Mouse (Mus musculus): ENCODE measurements at regions not wholly inside any gene's neighbourhood (a gene's known extent, or its start where the extent isn't known, plus 50 kb on each side); places are given as distances from the start of the nearest gene placed in this dataset.

DNA sequence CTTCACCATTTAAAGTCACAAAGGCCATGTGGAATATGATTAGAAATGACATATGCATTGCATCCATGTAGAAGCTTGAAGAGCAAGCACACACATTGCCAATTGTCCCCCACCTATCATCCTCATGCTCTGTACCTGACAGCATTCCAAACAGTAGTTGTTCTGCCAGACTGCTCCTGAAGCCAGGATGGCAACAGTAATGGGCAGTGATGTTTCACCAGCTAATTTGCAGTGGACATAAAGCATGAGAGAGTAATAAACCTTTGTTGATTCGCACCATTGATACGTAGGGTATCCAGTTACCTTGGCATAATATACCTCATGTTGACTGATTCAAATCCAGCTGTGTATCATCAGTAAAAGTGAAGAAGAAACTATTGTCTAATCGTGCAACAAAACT, 606.5 kb upstream of the Celf2 start:
- no peak overlapping the region for H3K4me3 ChIP-seq (ENCODE audit: low read depth, low read length)
- no peaks in the 10 kb centered on the region for H3K9me3 ChIP-seq (ENCODE audit: control insufficient read depth, low read length)
- H3K4me2 ChIP-seq (ENCODE audit: low read depth, severe bottlenecking), result no peak overlapping the region
- no peak for DNase-seq (ENCODE audit: low spot score)
- 85% methylated on average over 3 of the region's 3 CpGs for WGBS
- ATAC-seq (ENCODE audit: insufficient number of reproducible peaks, low FRiP score, low TSS enrichment, low read depth), result no peak
- no peak overlapping the region for H3K27ac ChIP-seq (replicated peaks; ENCODE audit: low read depth, low read length)
- H3K4me1 ChIP-seq (ENCODE audit: control insufficient read depth, insufficient read depth, low read length), result no peaks in the 10 kb centered on the region
- no peaks in the 10 kb centered on the region for H3K27me3 ChIP-seq (ENCODE audit: control insufficient read depth, insufficient read depth, low read length)
- no peaks in the 10 kb centered on the region for H3K36me3 ChIP-seq (ENCODE audit: control insufficient read depth, insufficient read depth, low read length)
- H3K9ac ChIP-seq (ENCODE audit: low read length), result no peak overlapping the region

DNA sequence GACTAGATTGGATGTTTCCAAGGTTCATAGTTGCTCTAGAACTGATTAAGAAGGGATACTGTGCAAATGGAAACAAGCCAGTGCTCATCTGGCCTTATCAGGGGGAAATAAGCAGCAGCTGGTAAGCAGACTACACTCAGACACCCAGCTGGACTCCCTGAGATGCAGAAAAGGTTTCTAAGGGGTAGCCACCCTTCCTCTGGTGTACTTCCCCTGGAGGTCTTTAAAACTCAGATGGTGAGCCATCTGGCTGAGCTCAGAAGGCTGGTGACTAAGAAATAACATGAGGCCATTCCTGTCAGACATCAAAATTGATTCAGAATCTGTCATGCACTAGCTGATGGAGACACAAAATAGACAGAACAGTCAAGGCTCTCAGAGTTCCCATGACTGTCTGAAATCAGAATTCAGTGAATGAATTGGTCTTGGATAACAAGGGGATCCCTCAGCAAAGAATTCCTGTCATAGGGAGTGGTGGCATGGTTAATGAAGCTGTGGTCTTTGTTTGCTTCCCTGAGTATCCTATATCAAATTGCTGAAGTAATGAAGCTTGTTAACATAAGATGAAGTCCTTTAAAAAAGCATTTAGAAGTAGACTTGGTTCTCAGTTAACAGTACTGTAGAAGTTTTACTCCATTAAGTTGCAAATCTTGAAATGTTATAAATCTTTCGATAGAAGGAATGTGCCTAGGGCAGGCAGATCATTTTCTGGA, 603.2 kb upstream of the Celf2 start:
- Histone ChIP-seq H3K36me3 (ENCODE audit: control insufficient read depth, insufficient read depth, low read length) (no peaks in the 10 kb centered on the region), H3K9me3 (ENCODE audit: control insufficient read depth, low read length) (no peaks in the 10 kb centered on the region), H3K4me2 (ENCODE audit: low read depth, severe bottlenecking) (no peak overlapping the region), H3K27me3 (ENCODE audit: control insufficient read depth, insufficient read depth, low read length) (no peaks in the 10 kb centered on the region), H3K27ac (replicated peaks; ENCODE audit: low read depth, low read length) (no peak overlapping the region), H3K4me1 (ENCODE audit: control insufficient read depth, insufficient read depth, low read length) (no peaks in the 10 kb centered on the region), H3K4me3 (ENCODE audit: low read depth, low read length) (no peak overlapping the region), H3K9ac (ENCODE audit: low read length) (no peak overlapping the region)
- DNase-seq (ENCODE audit: low spot score) (no peak), ATAC-seq (ENCODE audit: insufficient number of reproducible peaks, low FRiP score, low TSS enrichment, low read depth) (no peak)
- WGBS, result 73% methylated on average over 1 of the region's 1 CpGs

DNA sequence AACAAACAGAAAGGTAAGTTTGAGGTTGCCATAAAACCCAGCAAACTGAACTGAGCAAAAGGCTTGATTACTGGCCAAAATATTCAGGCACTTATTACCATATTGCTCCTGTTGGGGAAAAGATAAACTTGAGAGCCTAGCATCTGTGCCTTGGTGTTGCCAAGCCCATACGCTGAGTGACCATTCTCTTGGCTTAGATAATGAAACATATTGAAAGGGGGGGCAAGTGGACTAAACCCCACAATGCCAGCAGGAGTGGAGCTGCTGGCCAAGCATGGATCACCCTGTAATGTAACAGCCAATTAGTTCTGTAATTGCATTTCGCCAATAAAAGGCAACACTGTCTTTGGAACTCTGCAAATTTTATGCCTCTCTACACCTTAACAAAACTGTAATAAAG, 584.8 kb upstream of the Celf2 start:
- 83% methylated on average over 2 of the region's 2 CpGs for WGBS
- H3K36me3 ChIP-seq (ENCODE audit: control insufficient read depth, insufficient read depth, low read length), result no peaks in the 10 kb centered on the region
- H3K9me3 ChIP-seq (ENCODE audit: control insufficient read depth, low read length), result no peaks in the 10 kb centered on the region
- no peak overlapping the region for H3K27ac ChIP-seq (replicated peaks; ENCODE audit: low read depth, low read length)
- no peak overlapping the region for H3K4me3 ChIP-seq (ENCODE audit: low read depth, low read length)
- H3K4me1 ChIP-seq (ENCODE audit: control insufficient read depth, insufficient read depth, low read length), result no peaks in the 10 kb centered on the region
- ATAC-seq (ENCODE audit: insufficient number of reproducible peaks, low FRiP score, low TSS enrichment, low read depth) (no peak), DNase-seq (ENCODE audit: low spot score) (no peak)
- no peak overlapping the region for H3K4me2 ChIP-seq (ENCODE audit: low read depth, severe bottlenecking)
- H3K9ac ChIP-seq (ENCODE audit: low read length), result no peak overlapping the region
- H3K27me3 ChIP-seq (ENCODE audit: control insufficient read depth, insufficient read depth, low read length), result no peaks in the 10 kb centered on the region

DNA sequence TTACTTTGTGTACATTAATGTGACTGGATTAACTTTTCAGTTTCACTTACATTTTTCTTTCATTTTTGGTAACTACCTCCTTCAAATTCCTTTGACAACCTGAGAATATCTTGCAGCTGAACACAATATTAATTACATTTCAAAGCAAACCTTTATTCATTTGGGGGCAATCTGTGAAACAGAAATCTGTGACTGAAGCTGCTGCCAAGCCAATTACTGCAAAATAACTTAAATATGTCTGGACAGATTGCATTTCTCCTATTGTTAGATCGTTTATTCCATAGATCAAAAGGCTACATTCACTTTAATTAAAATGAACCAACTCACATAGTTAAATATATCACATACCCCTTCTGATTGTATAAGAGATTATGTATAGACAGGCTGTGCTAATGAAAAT, 558.5 kb upstream of the Celf2 start:
- Histone ChIP-seq H3K9me3 (ENCODE audit: control insufficient read depth, low read length) (no peaks in the 10 kb centered on the region), H3K9ac (ENCODE audit: low read length) (no peak overlapping the region), H3K36me3 (ENCODE audit: control insufficient read depth, insufficient read depth, low read length) (no peaks in the 10 kb centered on the region), H3K27me3 (ENCODE audit: control insufficient read depth, insufficient read depth, low read length) (no peaks in the 10 kb centered on the region), H3K4me1 (ENCODE audit: control insufficient read depth, insufficient read depth, low read length) (no peaks in the 10 kb centered on the region), H3K4me2 (ENCODE audit: low read depth, severe bottlenecking) (no peak overlapping the region), H3K27ac (replicated peaks; ENCODE audit: low read depth, low read length) (no peak overlapping the region), H3K4me3 (ENCODE audit: low read depth, low read length) (no peak overlapping the region)
- DNase-seq (ENCODE audit: low spot score) (no peak), ATAC-seq (ENCODE audit: insufficient number of reproducible peaks, low FRiP score, low TSS enrichment, low read depth) (no peak)
- 78% methylated on average over 1 of the region's 1 CpGs for WGBS

DNA sequence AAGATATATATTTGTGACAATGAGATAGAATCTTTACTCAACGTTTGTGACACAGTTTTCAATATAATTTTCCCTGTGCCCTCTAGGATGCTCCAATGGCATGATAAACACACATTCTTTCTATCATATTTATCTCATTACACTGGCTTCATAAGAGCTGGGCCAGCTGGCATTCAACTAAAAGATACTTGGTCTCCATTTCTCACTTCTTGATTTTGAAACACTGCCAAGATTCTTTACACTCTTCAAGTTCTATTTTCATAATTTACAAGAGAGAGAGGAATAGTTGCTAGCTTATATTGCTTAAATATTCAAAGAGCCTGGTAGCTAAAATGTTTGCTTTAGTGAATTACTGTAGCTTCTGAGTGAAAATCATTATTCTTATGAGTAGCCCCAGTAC, 552.3 kb upstream of the Celf2 start:
- Histone ChIP-seq H3K27ac (replicated peaks; ENCODE audit: low read depth, low read length) (no peak overlapping the region), H3K4me1 (ENCODE audit: control insufficient read depth, insufficient read depth, low read length) (no peaks in the 10 kb centered on the region), H3K27me3 (ENCODE audit: control insufficient read depth, insufficient read depth, low read length) (no peaks in the 10 kb centered on the region), H3K9ac (ENCODE audit: low read length) (no peak overlapping the region), H3K4me3 (ENCODE audit: low read depth, low read length) (no peak overlapping the region), H3K4me2 (ENCODE audit: low read depth, severe bottlenecking) (no peak overlapping the region), H3K36me3 (ENCODE audit: control insufficient read depth, insufficient read depth, low read length) (no peaks in the 10 kb centered on the region), H3K9me3 (ENCODE audit: control insufficient read depth, low read length) (no peaks in the 10 kb centered on the region)
- ATAC-seq (ENCODE audit: insufficient number of reproducible peaks, low FRiP score, low TSS enrichment, low read depth) (no peak), DNase-seq (ENCODE audit: low spot score) (no peak)
- whole genome bisulfite sequencing, result 57% methylated on average over 1 of the region's 1 CpGs

DNA sequence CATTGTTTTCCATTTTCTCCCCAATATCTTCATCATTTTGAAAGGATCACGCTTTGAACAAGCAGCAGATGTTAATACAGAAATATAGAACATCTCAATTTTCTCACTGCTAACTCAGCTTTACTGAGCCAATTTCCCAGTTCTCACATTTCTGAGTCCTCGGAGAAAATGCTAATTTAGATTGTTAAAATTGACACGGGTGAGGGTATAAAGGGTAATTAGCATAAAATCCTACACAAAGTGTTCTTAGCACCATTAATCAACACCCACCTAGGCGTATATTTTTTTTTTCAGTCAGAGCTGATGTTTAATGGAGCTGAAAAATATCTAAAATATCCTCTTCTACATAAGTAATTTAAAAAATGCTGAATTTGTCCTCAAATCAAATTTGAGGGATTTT, 519.8 kb upstream of the Celf2 start:
- WGBS, result 67% methylated on average over 4 of the region's 4 CpGs
- Histone ChIP-seq H3K27me3 (ENCODE audit: control insufficient read depth, insufficient read depth, low read length) (no peaks in the 10 kb centered on the region), H3K36me3 (ENCODE audit: control insufficient read depth, insufficient read depth, low read length) (no peaks in the 10 kb centered on the region), H3K4me2 (ENCODE audit: low read depth, severe bottlenecking) (no peak overlapping the region), H3K4me1 (ENCODE audit: control insufficient read depth, insufficient read depth, low read length) (no peaks in the 10 kb centered on the region), H3K9me3 (ENCODE audit: control insufficient read depth, low read length) (no peaks in the 10 kb centered on the region), H3K4me3 (ENCODE audit: low read depth, low read length) (no peak overlapping the region), H3K9ac (ENCODE audit: low read length) (no peak overlapping the region), H3K27ac (replicated peaks; ENCODE audit: low read depth, low read length) (no peak overlapping the region)
- ATAC-seq (ENCODE audit: insufficient number of reproducible peaks, low FRiP score, low TSS enrichment, low read depth), result no peak
- no peak for DNase-seq (ENCODE audit: low spot score)

DNA sequence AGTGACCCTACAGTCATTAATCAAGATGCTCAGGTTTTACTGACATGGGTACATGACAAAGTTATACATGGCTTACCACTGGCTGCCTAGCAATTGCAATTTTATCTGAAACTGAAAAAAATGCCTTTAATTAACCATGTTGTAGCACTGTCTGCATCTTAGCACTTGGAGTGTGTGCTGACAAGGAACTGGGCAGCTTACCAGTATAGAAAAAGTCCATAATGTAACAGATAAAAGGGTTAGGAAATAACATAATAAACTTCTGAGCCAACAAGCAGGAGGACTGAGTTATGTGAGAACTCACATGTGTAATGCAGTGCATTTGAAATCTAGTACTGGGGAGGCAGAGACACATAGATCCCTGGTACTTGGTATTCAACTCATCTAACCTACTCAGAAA, 518.2 kb upstream of the Celf2 start:
- H3K4me1 ChIP-seq (ENCODE audit: control insufficient read depth, insufficient read depth, low read length), result no peaks in the 10 kb centered on the region
- no peak overlapping the region for H3K27ac ChIP-seq (replicated peaks; ENCODE audit: low read depth, low read length)
- H3K4me3 ChIP-seq (ENCODE audit: low read depth, low read length), result no peak overlapping the region
- ATAC-seq (ENCODE audit: insufficient number of reproducible peaks, low FRiP score, low TSS enrichment, low read depth) (no peak), DNase-seq (ENCODE audit: low spot score) (no peak)
- no peaks in the 10 kb centered on the region for H3K27me3 ChIP-seq (ENCODE audit: control insufficient read depth, insufficient read depth, low read length)
- no peak overlapping the region for H3K4me2 ChIP-seq (ENCODE audit: low read depth, severe bottlenecking)
- no peaks in the 10 kb centered on the region for H3K36me3 ChIP-seq (ENCODE audit: control insufficient read depth, insufficient read depth, low read length)
- H3K9ac ChIP-seq (ENCODE audit: low read length), result no peak overlapping the region
- H3K9me3 ChIP-seq (ENCODE audit: control insufficient read depth, low read length), result no peaks in the 10 kb centered on the region

DNA sequence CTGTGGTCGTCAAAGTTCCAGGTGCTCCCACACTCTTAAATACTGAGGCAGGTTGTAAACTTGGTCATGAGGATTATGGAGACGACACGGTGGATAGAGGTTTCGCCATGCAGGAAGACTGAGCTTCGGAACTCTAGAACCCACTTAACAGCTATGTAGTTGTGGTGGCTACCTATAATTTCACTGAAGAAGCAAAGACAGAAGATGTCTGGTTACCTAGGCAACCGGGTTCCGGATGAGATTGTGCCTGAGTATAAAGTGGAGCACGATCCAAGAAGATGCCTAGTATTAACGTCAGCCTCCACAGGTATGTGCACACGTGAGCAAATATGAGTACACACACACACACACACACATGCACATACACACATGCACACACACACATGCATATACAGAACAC, 517.3 kb upstream of the Celf2 start:
- H3K27ac ChIP-seq (replicated peaks; ENCODE audit: low read depth, low read length), result no peak overlapping the region
- WGBS, result 82% methylated on average over 10 of the region's 10 CpGs
- H3K4me1 ChIP-seq (ENCODE audit: control insufficient read depth, insufficient read depth, low read length), result no peaks in the 10 kb centered on the region
- ATAC-seq (ENCODE audit: insufficient number of reproducible peaks, low FRiP score, low TSS enrichment, low read depth) (no peak), DNase-seq (ENCODE audit: low spot score) (no peak)
- no peaks in the 10 kb centered on the region for H3K27me3 ChIP-seq (ENCODE audit: control insufficient read depth, insufficient read depth, low read length)
- no peak overlapping the region for H3K4me3 ChIP-seq (ENCODE audit: low read depth, low read length)
- no peaks in the 10 kb centered on the region for H3K9me3 ChIP-seq (ENCODE audit: control insufficient read depth, low read length)
- no peaks in the 10 kb centered on the region for H3K36me3 ChIP-seq (ENCODE audit: control insufficient read depth, insufficient read depth, low read length)
- no peak overlapping the region for H3K4me2 ChIP-seq (ENCODE audit: low read depth, severe bottlenecking)
- H3K9ac ChIP-seq (ENCODE audit: low read length), result no peak overlapping the region

DNA sequence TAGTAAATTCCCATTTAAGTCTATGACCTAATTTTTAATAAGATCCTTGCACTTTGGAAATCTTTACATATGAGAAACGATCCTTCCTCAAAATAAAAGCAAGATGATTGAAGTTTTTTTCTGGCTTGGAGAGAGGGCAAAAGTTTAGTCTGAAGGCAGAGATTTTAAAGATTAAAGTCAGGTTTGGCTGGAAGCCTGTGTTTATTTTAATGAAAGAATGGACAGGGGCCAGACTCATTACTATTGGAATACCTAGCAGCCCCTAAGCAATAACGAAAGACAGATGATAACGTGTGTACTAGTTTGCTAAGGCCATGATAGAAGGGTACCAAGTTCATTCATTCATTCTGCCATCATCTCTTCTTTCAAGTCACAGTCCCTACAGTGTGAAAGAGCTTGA, 513.3 kb upstream of the Celf2 start:
- H3K4me1 ChIP-seq (ENCODE audit: control insufficient read depth, insufficient read depth, low read length), result no peaks in the 10 kb centered on the region
- no peaks in the 10 kb centered on the region for H3K36me3 ChIP-seq (ENCODE audit: control insufficient read depth, insufficient read depth, low read length)
- no peak overlapping the region for H3K9ac ChIP-seq (ENCODE audit: low read length)
- 51% methylated on average over 3 of the region's 3 CpGs for WGBS
- H3K4me2 ChIP-seq (ENCODE audit: low read depth, severe bottlenecking), result no peak overlapping the region
- H3K9me3 ChIP-seq (ENCODE audit: control insufficient read depth, low read length), result no peaks in the 10 kb centered on the region
- no peak overlapping the region for H3K4me3 ChIP-seq (ENCODE audit: low read depth, low read length)
- no peak overlapping the region for H3K27ac ChIP-seq (replicated peaks; ENCODE audit: low read depth, low read length)
- no peaks in the 10 kb centered on the region for H3K27me3 ChIP-seq (ENCODE audit: control insufficient read depth, insufficient read depth, low read length)
- no peak for DNase-seq (ENCODE audit: low spot score)
- ATAC-seq (ENCODE audit: insufficient number of reproducible peaks, low FRiP score, low TSS enrichment, low read depth), result no peak
